Mouse (Mus musculus): Measurements from ENCODE around the gene Glipr1l3.

DNA sequence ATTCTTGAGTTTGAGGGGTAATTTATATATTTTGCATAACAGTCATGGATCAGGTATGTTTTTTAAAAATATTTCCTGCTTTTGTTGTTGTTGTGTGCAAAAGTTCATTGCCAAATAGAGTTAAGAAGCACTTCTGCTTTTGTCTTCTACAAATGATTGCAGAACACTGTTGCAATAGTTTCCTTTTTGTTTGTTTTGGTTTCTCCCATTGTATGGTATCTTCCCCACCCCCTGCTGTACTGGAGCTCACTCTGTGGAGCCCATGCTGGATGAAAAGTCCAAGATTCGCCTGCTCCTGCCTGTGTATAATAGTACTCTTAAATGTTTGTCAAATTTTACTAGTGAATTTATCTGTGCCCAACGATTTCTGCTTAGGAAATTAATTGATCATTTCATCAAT lies 20.3 kb downstream of the Glipr1l3 start:
- TF ChIP-seq POLR2A (IDR thresholded peaks at IDR 0.05; ENCODE audit: control insufficient read depth, extremely low read depth, insufficient read depth, low read length, poor library complexity) (no peak), CTCF (IDR thresholded peaks at IDR 0.05; ENCODE audit: borderline replicate concordance, control insufficient read depth, extremely low read depth, insufficient read depth, low read length, poor library complexity) (no peak)
